Mouse (Mus musculus) bone marrow, adult 2 months (tissue): ENCODE results near the gene Mical3. TPM values are rescaled to one million over a fixed set of nuclear protein-coding genes. Genes with fewer than 3 reads are reported as not detected.
A peak's percentile ranks its signal among the peaks of the same experiment; 100 is the strongest.
"Not testable (repeated sequence)": the region's sequence is repeated elsewhere in the genome, so short reads cannot be mapped to it uniquely, and the experiment has no call there.

Experiments
- H3K27ac ChIP-seq: fragments of 200-500 bp; 2 replicates; pipeline ENCODE4 v1.5.1; 2012; ENCODE audit warnings: low read depth, mild to moderate bottlenecking, control low read depth, inconsistent platforms, low read length; ENCODE audit not compliant: control insufficient read depth, poor library complexity, insufficient read depth
- H3K4me1 ChIP-seq: fragments of 200-500 bp; 2 replicates; pipeline ENCODE4 v1.6.1; 2011; ENCODE audit warnings: low read length; ENCODE audit not compliant: control insufficient read depth, insufficient read depth
- H3K4me3 ChIP-seq: fragments of 200-500 bp; replicated peaks from 2 replicates; pipeline ENCODE3; 2011; ENCODE audit warnings: mild to moderate bottlenecking, low read depth, low read length, control low read depth; ENCODE audit not compliant: control insufficient read depth
- CTCF ChIP-seq: fragments of 200-500 bp; IDR thresholded peaks from 2 replicates; pipeline ENCODE4 v1.5.1; 2011; ENCODE audit warnings: low read length, control low read depth; ENCODE audit not compliant: control insufficient read depth, insufficient read depth
- POLR2A ChIP-seq: fragments of 200-500 bp; IDR thresholded peaks from 2 replicates; pipeline ENCODE4 v1.6.1; 2011; ENCODE audit warnings: low read depth, mild to moderate bottlenecking, control low read depth, low read length, borderline replicate concordance; ENCODE audit not compliant: control insufficient read depth
- WGBS: fragments of 180-500 bp; shearing (Covaris S2); methylation state at CpG from one replicate; pipeline ENCODE4 v1.1.7; 2018; 5-methylcytosine and 5-hydroxymethylcytosine counted together
- polyA plus RNA-seq: library from polyadenylated mRNA; stranded (reverse); fragments of >200 nt; gene quantifications from 2 replicates; pipeline ENCODE4 v1.2.4, GENCODE M21; 2011; ENCODE audit warnings: low replicate concordance; ENCODE audit not compliant: missing spikeins, insufficient read depth, insufficient read length

Gene Mical3
- polyA plus RNA-seq, 1 experiment, result 53.1 TPM

DNA sequence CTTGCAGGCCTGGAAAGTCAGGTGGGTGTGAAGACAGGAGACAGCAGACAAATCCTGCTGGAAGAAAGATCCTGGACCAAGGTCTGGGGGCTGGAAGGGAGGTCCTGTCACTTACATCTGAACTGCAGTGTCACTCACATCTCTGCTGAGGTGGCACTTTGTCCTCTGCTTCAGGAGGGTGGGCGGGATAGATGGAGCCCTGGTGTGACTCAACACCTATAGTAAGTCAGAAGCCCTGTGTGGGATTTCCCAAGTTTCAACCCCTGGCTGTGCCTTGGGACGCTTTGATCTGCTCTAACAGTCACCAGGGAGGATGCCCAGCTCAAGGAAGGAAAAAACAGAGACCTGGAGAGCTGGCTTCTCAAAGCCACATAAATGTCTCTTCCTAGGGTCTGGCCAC lies 203.9 kb downstream of the Mical3 start:
- 71% methylated on average over 2 of the region's 2 CpGs for WGBS
- Histone ChIP-seq H3K27ac (no peak overlapping the region), H3K4me1 (no peaks in the 10 kb centered on the region), H3K4me3 (no peak overlapping the region)
- TF ChIP-seq POLR2A, result no peak
- TF ChIP-seq CTCF, result no peak

DNA sequence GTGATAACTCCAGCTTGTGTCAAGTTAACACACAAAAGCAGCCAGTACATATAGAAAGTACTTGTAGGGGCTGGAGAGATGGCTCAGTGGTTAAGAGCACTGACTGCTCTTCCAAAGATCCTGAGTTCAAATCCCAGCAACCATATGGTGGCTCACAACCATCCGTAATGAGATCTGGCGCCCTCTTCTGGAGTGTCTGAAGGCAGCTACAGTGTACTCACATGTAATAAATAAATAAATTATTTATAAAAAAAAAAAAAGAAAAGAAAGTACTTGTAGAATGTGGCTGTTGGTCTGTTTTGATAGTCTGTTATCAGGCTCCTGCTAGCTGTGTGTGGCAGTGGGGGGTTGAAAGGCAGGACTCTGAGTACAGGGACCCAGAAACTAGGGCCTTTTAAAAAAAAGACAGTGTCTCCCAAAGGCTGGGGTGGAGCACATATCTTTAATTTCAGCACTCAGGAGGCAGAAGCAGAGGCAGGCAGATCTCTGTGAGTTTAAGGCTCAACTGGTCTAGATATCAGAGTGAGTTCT lies 205.9 kb downstream of the Mical3 start:
- WGBS, result 43% methylated on average over 2 of the region's 2 CpGs
- not testable (repeated sequence) for H3K27ac ChIP-seq, H3K4me1 ChIP-seq, H3K4me3 ChIP-seq

DNA sequence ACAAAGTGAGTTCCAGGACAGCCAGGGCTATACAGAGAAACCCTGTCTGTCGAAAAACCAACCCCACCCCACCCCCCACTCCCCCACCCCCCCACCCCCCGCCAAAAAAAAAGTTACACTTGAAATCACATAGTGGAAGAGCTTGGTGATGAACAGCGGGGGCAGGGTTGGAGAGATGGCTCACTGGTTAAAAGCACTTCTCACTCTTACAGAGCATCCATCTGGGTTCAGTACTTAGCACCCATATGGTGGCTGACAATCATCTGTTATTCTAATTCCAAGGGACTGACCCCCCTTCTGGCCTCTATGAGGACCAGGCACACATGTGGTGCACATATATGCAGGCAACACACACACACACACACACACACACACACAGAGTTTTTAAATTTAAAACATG lies 212.8 kb downstream of the Mical3 start:
- WGBS, result 67% methylated on average over 3 of the region's 3 CpGs
- H3K27ac ChIP-seq, result no peak overlapping the region
- H3K4me3 ChIP-seq, result no peak overlapping the region
- TF ChIP-seq POLR2A, result no peak
- TF ChIP-seq CTCF, result no peak
- H3K4me1 ChIP-seq, result peaks cover 2% of the 10 kb centered on the region; the same call in 1 of the 2 replicates

DNA sequence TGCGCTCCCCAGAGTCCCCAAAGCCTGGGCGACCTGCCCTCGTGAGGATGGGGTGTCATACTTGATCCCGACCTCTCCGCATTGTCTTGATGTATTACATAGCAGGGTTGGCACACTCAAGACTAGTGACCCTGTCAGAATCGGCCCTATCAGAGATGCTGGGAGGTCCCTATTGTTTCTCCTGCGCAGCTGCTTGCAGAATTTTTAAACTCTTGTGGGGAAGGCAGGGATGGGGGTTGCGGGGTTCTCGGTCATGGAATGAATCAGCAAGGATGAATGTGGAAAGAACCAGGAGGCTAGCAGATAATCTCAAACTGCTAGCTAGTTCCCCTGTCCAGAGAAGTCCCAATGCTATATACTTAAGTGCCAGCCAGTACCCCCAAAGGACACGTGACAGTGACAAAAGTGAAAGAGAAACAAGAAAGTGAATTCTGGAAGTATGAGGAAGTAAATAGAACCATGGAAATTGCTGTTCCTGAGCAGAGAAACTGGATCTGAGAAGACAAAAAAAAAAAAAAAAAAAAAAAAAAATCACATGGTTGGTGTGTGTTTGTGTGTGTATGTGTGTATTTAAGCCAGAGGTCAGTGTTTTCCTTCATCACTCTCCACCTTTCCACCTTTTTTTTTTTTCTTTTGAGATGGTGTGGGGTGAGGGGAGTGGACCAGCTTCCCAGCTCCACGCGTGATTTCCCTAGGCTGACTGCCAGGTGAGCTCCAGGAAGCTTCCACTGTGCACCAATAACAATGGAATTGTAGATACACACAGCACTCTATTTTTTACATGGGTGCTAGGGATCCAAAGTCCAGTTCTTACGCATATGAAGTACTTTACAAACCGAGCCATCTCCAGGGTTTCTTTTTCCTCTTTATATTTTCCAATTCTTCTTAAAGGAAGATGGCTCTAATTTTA lies 213.6 kb downstream of the Mical3 start:
- H3K27ac ChIP-seq, result peak overlapping the region; percentile 83
- not testable (repeated sequence) for H3K4me1 ChIP-seq
- WGBS, result 21% methylated on average over 12 of the region's 14 CpGs
- H3K4me3 ChIP-seq, result peak overlapping the region; percentile 73

DNA sequence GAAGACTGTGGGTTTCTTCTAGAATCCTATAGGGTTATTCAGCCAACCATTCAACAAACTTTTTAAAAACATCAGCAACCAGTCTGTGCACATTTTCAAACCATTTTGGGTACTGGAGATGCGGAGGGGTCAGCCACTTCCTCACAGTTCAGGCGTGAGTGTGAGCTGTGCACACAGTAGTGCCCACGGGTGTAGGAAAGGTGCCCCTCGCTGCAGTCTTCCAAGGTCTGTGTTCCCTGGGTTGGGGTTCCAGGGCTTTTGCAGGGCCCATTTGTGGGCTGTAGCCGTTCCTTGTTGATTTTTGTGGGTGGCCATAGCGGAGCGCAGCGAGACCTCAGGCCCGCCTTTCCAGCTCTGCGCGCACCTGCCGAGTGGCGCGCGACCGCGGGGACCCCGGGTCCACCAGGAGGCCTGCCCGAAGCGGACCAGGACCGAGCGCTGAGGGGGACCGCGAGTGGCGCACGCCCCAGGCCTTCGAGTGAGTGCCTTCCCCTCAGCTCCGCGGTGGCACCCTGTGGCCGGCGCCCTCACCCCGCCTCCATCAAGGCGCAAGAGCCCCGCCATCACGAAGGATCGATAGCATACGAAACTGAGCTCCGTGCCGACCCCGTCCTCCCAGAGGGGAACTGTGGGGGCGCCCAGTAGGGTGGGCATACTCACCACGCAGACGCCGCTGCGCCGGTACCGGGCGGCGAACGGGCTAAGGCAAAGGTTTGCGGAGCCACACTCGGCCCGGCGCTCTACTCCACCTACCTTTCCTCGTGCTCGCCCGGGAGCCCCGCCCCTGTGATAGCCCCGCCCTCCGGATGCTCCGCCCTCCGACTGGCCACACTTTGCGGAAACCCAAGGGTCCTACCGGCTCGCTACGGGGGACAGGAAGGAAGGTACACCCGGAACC lies 214.5 kb downstream of the Mical3 start, which contains the start of gene Bid:
Bid (minus strand) TSS at position 780 of the 898 bp plus-strand sequence.
- peak within 1 kb of the TSS; percentile 73 for H3K4me3 ChIP-seq
- H3K4me1 ChIP-seq, result peaks cover 8% of the 10 kb centered on the region
- WGBS, result under 1% methylated on average over 67 of the region's 67 CpGs
- peak; percentile 25; the same call in 1 of the 2 replicates for TF ChIP-seq POLR2A
- TF ChIP-seq CTCF, result no peak; the same call in 1 of the 2 replicates
- peak within 1 kb of the TSS; percentile 83 for H3K27ac ChIP-seq

DNA sequence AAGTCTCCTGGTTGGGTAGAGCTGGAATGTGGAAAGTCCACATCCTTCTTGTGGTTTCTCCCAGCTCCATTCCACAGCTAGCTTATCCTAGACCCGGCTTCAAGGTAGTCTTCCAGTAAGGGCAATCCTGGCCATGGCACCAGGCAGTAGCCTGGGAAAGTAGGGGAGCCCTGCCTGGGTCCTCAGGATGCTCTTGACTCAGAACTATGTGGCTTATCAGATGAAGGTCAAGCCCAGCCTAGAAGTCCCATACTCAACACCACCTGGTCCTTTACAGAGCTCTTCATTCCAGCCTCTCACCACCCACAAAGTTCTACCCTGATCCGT lies 215.2 kb downstream of the Mical3 start:
- no peak for TF ChIP-seq CTCF
- TF ChIP-seq POLR2A, result no peak
- H3K4me3 ChIP-seq, result peak overlapping the region; percentile 73
- peaks cover 11% of the 10 kb centered on the region for H3K4me1 ChIP-seq
- peak overlapping the region; percentile 83 for H3K27ac ChIP-seq
- 13% methylated on average over 2 of the region's 2 CpGs for WGBS

DNA sequence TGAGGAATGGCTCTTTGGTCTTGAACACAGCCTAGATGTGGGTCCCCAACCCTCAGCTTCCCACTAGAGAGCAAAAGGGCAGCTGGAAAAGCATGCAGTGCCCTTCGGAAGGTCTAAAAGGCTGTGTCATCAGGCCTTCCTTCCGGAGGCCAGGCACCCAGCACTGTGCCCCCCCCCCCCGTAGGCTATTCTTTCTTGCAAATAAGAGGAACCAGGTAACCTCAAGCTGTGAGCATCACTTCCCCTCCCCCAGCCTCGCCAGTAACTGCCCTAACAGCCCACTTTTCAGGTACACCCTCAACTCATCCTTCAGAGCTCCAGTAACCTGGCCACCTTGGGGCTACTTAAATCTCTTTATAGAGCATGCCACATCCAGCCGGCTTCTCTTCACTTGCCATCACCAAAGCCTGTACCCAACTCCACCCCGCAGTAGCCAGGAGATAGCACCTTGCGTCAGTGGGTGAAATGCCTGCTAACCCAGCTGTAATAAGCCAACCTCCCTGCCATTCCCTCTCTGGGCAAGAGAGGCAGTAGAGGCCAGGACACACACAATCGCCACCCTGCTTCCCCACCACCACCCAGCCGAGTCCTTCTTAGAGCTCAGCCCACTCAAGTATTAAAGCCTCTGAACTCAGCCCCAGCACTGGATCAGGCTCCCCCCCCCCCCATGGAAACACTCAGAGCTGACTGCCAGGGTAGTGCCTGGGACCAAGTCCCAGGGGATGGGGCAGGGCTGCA lies 215.7 kb downstream of the Mical3 start:
- H3K4me3 ChIP-seq, result peak overlapping the region; percentile 73
- TF ChIP-seq POLR2A, result no peak
- peak; percentile 67 for TF ChIP-seq CTCF
- peaks cover 11% of the 10 kb centered on the region for H3K4me1 ChIP-seq
- 0% methylated on average over 9 of the region's 9 CpGs for WGBS
- peak overlapping the region; percentile 83 for H3K27ac ChIP-seq

DNA sequence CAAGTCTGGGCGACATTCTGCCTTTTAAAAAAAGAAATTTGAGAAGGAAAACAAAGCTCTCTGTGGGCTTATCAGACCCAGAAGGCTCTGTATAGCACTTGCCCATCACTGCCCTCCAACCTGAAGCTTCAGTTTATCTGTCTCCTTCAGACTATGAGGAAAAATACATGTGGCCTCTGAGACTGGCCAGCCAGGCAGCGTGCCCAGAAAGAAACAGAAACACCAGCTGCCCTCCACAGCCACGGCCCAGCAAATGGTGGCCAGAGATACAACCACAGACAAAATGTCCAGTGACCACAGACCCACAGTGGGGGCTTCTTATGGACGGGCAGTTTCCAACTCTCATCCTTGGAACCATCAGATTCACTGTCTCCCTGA lies 216.3 kb downstream of the Mical3 start:
- peak overlapping the region; percentile 83 for H3K27ac ChIP-seq
- H3K4me1 ChIP-seq, result peaks cover 11% of the 10 kb centered on the region
- peak overlapping the region; percentile 3 for H3K4me3 ChIP-seq
- 15% methylated on average over 4 of the region's 4 CpGs for WGBS
- TF ChIP-seq CTCF (no peak), POLR2A (0 out of 2 replicates have a peak, but pooled peaks have one; percentile 29)
